Comparison of ENCODE assay signal across 8 mouse cellular contexts in the genomic region with DNA sequence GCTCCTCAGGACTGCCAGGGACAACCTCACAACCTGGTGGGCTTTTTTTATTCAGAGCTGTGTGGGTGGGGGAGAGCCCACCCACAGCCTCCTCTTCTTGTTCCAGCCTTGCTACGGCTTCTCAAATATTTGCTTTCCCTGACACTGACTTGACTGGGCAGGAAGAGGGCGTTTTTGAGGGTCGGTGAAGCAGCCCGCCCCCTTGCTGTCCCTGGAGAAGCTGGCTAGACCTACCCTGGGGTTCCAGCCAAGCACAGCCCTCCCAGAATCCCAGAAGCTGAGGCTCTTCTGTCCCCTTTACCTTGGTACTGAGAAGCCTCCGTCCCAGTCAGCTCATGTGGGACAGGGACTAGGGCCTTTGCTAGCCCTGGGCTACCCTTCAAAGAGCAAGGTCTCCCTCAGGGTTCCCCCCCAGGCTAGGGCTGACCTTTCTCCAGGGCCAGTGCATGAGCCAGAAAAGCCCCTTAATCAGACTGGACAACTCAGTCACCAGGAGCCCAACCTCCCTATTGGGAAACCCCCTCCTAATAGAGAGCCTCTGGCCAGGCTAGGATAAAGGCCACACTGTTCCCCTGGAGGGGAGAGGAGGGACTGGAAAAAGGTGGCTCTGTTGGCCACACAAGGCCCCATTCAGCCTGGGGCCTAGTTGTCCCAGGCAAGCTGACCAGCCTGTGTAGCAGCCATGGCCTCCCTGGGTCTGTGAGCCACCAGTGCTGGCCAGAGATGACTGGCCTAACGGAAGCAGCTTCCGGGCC. TPM values are rescaled to one million over a fixed set of nuclear protein-coding genes. Genes with fewer than 3 reads are reported as not detected.
A peak's percentile ranks its signal among the peaks of the same experiment; 100 is the strongest.
DNase-seq lines count a peak whose midpoint lies in the region; ATAC-seq lines count a peak whose summit lies in the region.

No protein-coding gene starts in this region.

- H3K4me3 ChIP-seq in midbrain, embryonic 14.5 days (replicated peaks; ENCODE audit: low read depth, low read length) = no peak overlapping the region

- H3K4me2 ChIP-seq in midbrain, embryonic 14.5 days (ENCODE audit: low read length) = peak overlapping the region; percentile 17

- H3K36me3 ChIP-seq in midbrain, embryonic 14.5 days (ENCODE audit: control insufficient read depth, insufficient read depth, low read length) = peaks cover 45% of the 10 kb centered on the region

- no peak for ATAC-seq in midbrain, embryonic 14.5 days (ENCODE audit: low FRiP score, low TSS enrichment)
- no peak for ATAC-seq in granulocyte monocyte progenitor cell, adult 5-6 weeks (replicated peaks; ENCODE audit: poor library complexity, severe bottlenecking)

- no peaks in the 10 kb centered on the region for H3K9me3 ChIP-seq in midbrain, embryonic 14.5 days (ENCODE audit: control insufficient read depth, low read length)

- peak overlapping the region; percentile 20; the same call in 1 of the 2 replicates for H3K27ac ChIP-seq in midbrain, embryonic 14.5 days (replicated peaks; ENCODE audit: low read depth, low read length)

- H3K9ac ChIP-seq in midbrain, embryonic 14.5 days (replicated peaks; ENCODE audit: low read length) = peak overlapping the region; percentile 31

- H3K27me3 ChIP-seq in midbrain, embryonic 14.5 days (ENCODE audit: control insufficient read depth, insufficient read depth, low read length) = no peaks in the 10 kb centered on the region

- peak; percentile 28 for DNase-seq in embryo, embryonic 11 days
- no peak for DNase-seq in embryo, embryonic 10 days (ENCODE audit: low spot score)
- DNase-seq in retina, postnatal 1 day = peak; percentile 75
- DNase-seq in retina, embryonic 14.5 days (ENCODE audit: low spot score) = no peak
- DNase-seq in kidney, postnatal 10 days = peak; percentile 58
- no peak for DNase-seq in midbrain, embryonic 14.5 days
- no peak for DNase-seq in urinary bladder, adult 2 months (ENCODE audit: low spot score)

- peaks cover 41% of the 10 kb centered on the region for H3K4me1 ChIP-seq in midbrain, embryonic 14.5 days (ENCODE audit: control insufficient read depth, insufficient read depth, low read length)

- 60% methylated on average over 7 of the region's 7 CpGs for WGBS in midbrain, embryonic 14.5 days

RNA-seq across cellular contexts. Expression of a gene that starts 4.0 kb away (rescaled TPM):
- polyA plus RNA-seq in midbrain, embryonic 14.5 days (2014; fragmentation: Nextera tagmentation; extraction: Ambion mirVana) = 27.5 and 31.4 TPM in 2 replicates
- polyA plus RNA-seq in urinary bladder, adult 2 months (2012; rRNA removed) = 28.7 and 47.5 TPM in 2 replicates
- 0.28 TPM in 1 of 2 replicates, not detected in the other for total RNA-seq in granulocyte monocyte progenitor cell, adult 5-6 weeks (2014; fragmentation: Nextera tagmentation)
- 0.22 TPM in 1 of 2 replicates, not detected in the other for total RNA-seq in granulocyte monocyte progenitor cell, adult 5-6 weeks (2017)

Comparison
In these comparisons a context has a peak if more than half of its experiments do, and no peak if none do; other contexts are left out.
1. DNase-seq: peak in embryo, embryonic 11 days (single experiment), retina, postnatal 1 day (single experiment) and kidney, postnatal 10 days (single experiment); none in embryo, embryonic 10 days (single experiment), retina, embryonic 14.5 days (single experiment), midbrain, embryonic 14.5 days (single experiment) and urinary bladder, adult 2 months (single experiment).